Mouse (Mus musculus): ENCODE measurements around the gene Aoc3. TPM values are rescaled to one million over a fixed set of nuclear protein-coding genes. Genes with fewer than 3 reads are reported as not detected.
"Not testable (repeated sequence)": the region's sequence is repeated elsewhere in the genome, so short reads cannot be mapped to it uniquely, and the experiment has no call there.

Gene Aoc3
- total and polyA plus RNA-seq, 3 experiments: 0.62 to 2.2 TPM; not detected in 1

GRCm38 (mm10) chr11:101323609-101324008 is 6.8 kb upstream of the Aoc3 start:
- peak; percentile 70 for DNase-seq (ENCODE audit: low read depth, low spot score)
- Histone ChIP-seq H3K79me2 (ENCODE audit: control insufficient read depth, insufficient read depth, low read length, poor library complexity) (peaks cover 7% of the 10 kb centered on the region), H3K27ac (ENCODE audit: control insufficient read depth, low read depth, low read length) (no peak overlapping the region), H3K9ac (ENCODE audit: control insufficient read depth, low read depth, low read length, poor library complexity, severe bottlenecking) (no peak overlapping the region), H3K27me3 (ENCODE audit: control insufficient read depth in 1 of 2, insufficient read depth in 2 of 2, low read length in 2 of 2) (no peaks in the 10 kb centered on the region), H3K9me3 (replicated peaks; ENCODE audit: insufficient read depth, low read length) (no peaks in the 10 kb centered on the region), H3K36me3 (ENCODE audit: control insufficient read depth in 1 of 2, insufficient read depth in 2 of 2, low read length in 2 of 2) (peaks cover 4 to 29% of the 10 kb centered on the region in 2 experiments), H3K4me3 (ENCODE audit: control insufficient read depth in 1 of 2, insufficient read depth in 1 of 2, low read depth in 2 of 2, low read length in 2 of 2) (no peak overlapping the region), H3K4me1 (ENCODE audit: control insufficient read depth in 1 of 2, insufficient read depth in 2 of 2, low read length in 2 of 2) (0 out of 4 replicates have a peak, but pooled peaks cover 0 to under 1% of the 10 kb centered on the region in 2 experiments)
- no peak for TF ChIP-seq MYB (IDR thresholded peaks at IDR 0.05; ENCODE audit: low read depth, low read length)
- TF ChIP-seq HCFC1 (IDR thresholded peaks at IDR 0.05; ENCODE audit: low read depth, low read length): no peak
- TF ChIP-seq POLR2A (IDR thresholded peaks at IDR 0.05; ENCODE audit: control insufficient read depth in 1 of 2, insufficient read depth in 1 of 2, low read depth in 1 of 2, low read length in 2 of 2, poor library complexity in 1 of 2): 0 out of 4 replicates have a peak, but pooled peaks of 1 of the 2 experiments have one; percentile 9
- TF ChIP-seq CTCF (IDR thresholded peaks at IDR 0.05 in 2 of 3, conservative IDR thresholded peaks at IDR 0.05 in 1 of 3; ENCODE audit: control insufficient read depth in 1 of 3, insufficient read depth in 1 of 3, low read depth in 2 of 3, low read length in 3 of 3, poor library complexity in 1 of 3, severe bottlenecking in 1 of 3): peak; percentile 74 to 81 (median 77)
- TF ChIP-seq SMC3 (IDR thresholded peaks at IDR 0.05; ENCODE audit: low read depth, low read length): peak; percentile 66
- TF ChIP-seq RAD21 (IDR thresholded peaks at IDR 0.05; ENCODE audit: low read depth, low read length): peak; percentile 57
- TF ChIP-seq ZC3H11A (IDR thresholded peaks at IDR 0.05; ENCODE audit: low read depth, low read length): 0 out of 2 replicates have a peak, but pooled peaks have one; percentile 4

DNA sequence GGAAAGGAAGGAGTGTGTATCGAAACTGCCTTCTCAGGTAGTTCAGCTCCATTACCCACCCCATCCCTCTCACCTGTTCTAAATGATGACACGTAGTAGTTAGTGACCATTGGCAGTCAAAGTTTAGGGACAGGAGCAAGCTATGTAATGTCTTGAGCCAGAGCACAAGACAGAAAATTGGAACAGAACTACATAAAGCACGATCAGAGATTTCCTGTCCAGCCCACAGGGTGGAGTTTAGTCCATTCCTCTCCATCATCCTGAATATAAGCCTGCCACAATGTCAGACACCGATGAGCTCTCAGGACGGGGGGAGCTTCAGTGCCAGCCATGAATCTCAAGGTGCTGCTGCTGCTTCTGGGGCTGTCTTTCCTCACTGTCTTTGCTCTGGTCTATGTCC is 5.6 kb upstream of the Aoc3 start, which contains the start of gene Aoc2:
TSS of gene Aoc2 (plus strand) at position 301 of the 400 bp plus-strand sequence.
- Histone ChIP-seq H3K4me1 (ENCODE audit: control insufficient read depth in 1 of 2, insufficient read depth in 2 of 2, low read length in 2 of 2) (no peaks in the 10 kb centered on the region), H3K4me3 (ENCODE audit: control insufficient read depth in 1 of 2, insufficient read depth in 1 of 2, low read depth in 2 of 2, low read length in 2 of 2) (no peak within 1 kb of the TSS), H3K36me3 (ENCODE audit: control insufficient read depth in 1 of 2, insufficient read depth in 2 of 2, low read length in 2 of 2) (peaks cover 0 to 18% of the 10 kb centered on the region in 2 experiments; a peak in 2 of 4 replicates), H3K9ac (ENCODE audit: control insufficient read depth, low read depth, low read length, poor library complexity, severe bottlenecking) (no peak within 1 kb of the TSS), H3K9me3 (replicated peaks; ENCODE audit: insufficient read depth, low read length) (no peaks in the 10 kb centered on the region), H3K79me2 (ENCODE audit: control insufficient read depth, insufficient read depth, low read length, poor library complexity) (no peaks in the 10 kb centered on the region), H3K27ac (ENCODE audit: control insufficient read depth, low read depth, low read length) (no peak within 1 kb of the TSS), H3K27me3 (ENCODE audit: control insufficient read depth in 1 of 2, insufficient read depth in 2 of 2, low read length in 2 of 2) (no peaks in the 10 kb centered on the region)
- DNase-seq (ENCODE audit: low read depth, low spot score): no peak
- TF ChIP-seq ZNF384 (IDR thresholded peaks at IDR 0.05; ENCODE audit: low read depth, low read length) (no peak), ZMIZ1 (IDR thresholded peaks at IDR 0.05; ENCODE audit: low read depth, low read length) (0 out of 2 replicates have a peak, but pooled peaks have one; percentile 24)

GRCm38 (mm10) chr11:101325201-101325600 is 5.2 kb upstream of the Aoc3 start:
- H3K9ac ChIP-seq (ENCODE audit: control insufficient read depth, low read depth, low read length, poor library complexity, severe bottlenecking); H3K79me2 ChIP-seq (ENCODE audit: control insufficient read depth, insufficient read depth, low read length, poor library complexity); H3K9me3 ChIP-seq (replicated peaks; ENCODE audit: insufficient read depth, low read length); H3K27me3 ChIP-seq (ENCODE audit: control insufficient read depth in 1 of 2, insufficient read depth in 2 of 2, low read length in 2 of 2); H3K4me3 ChIP-seq (ENCODE audit: control insufficient read depth in 1 of 2, insufficient read depth in 1 of 2, low read depth in 2 of 2, low read length in 2 of 2); DNase-seq (ENCODE audit: low read depth, low spot score); H3K4me1 ChIP-seq (ENCODE audit: control insufficient read depth in 1 of 2, insufficient read depth in 2 of 2, low read length in 2 of 2); H3K27ac ChIP-seq (ENCODE audit: control insufficient read depth, low read depth, low read length): not testable (repeated sequence)
- peaks cover 0 to 16% of the 10 kb centered on the region in 2 experiments; a peak in 2 of 4 replicates for H3K36me3 ChIP-seq (ENCODE audit: control insufficient read depth in 1 of 2, insufficient read depth in 2 of 2, low read length in 2 of 2)

Measured in MEL (cell line).